Mouse (Mus musculus) neural tube, embryonic 11.5 days (tissue): ENCODE measurements around the gene Nkd1. TPM values are rescaled to one million over a fixed set of nuclear protein-coding genes. Genes with fewer than 3 reads are reported as not detected.

ENCODE experiments used
- ATAC-seq: fragments of 200-750 bp; cut with Nextera tagmentation; 2 replicates; pipeline ENCODE4 v1.8.0; 2017; ENCODE audit warnings: moderate number of reproducible peaks, mild to moderate bottlenecking, moderate TSS enrichment, moderate library complexity; ENCODE audit not compliant: insufficient read depth, low FRiP score, low TSS enrichment
- DNase-seq: peaks from one replicate; pipeline ENCODE4 v3.0.0-alpha.2; 2015; ENCODE audit warnings: low spot score
- H3K27ac ChIP-seq: fragments of 300-500 bp; sonication (generic); 2 replicates; pipeline ENCODE4 v1.5.1; 2014; ENCODE audit warnings: low read depth, mild to moderate bottlenecking, low read length
- H3K27me3 ChIP-seq: fragments of 300-500 bp; sonication (generic); 2 replicates; pipeline ENCODE4 v1.6.1; 2014; ENCODE audit warnings: mild to moderate bottlenecking, low read length, mixed read lengths; ENCODE audit not compliant: control insufficient read depth, insufficient read depth
- H3K36me3 ChIP-seq: fragments of 300-500 bp; sonication (generic); 2 replicates; pipeline ENCODE4 v1.6.1; 2014; ENCODE audit warnings: mild to moderate bottlenecking, low read length, moderate library complexity, mixed read lengths; ENCODE audit not compliant: control insufficient read depth, insufficient read depth
- H3K4me1 ChIP-seq: fragments of 300-500 bp; sonication (generic); 2 replicates; pipeline ENCODE4 v1.6.1; 2014; ENCODE audit warnings: low read length, mixed read lengths; ENCODE audit not compliant: control insufficient read depth, insufficient read depth
- H3K4me2 ChIP-seq: fragments of 300-500 bp; sonication (generic); 2 replicates; pipeline ENCODE4 v1.6.1; 2014; ENCODE audit warnings: low read depth, mild to moderate bottlenecking, moderate library complexity
- H3K4me3 ChIP-seq: fragments of 300-500 bp; sonication (generic); 2 replicates; pipeline ENCODE4 v1.5.1; 2014; ENCODE audit warnings: low read depth, low read length
- H3K9ac ChIP-seq: fragments of 300-500 bp; sonication (generic); 2 replicates; pipeline ENCODE4 v1.6.1; 2014; ENCODE audit warnings: mild to moderate bottlenecking, low read length
- H3K9me3 ChIP-seq: fragments of 300-500 bp; sonication (generic); 2 replicates; pipeline ENCODE4 v1.6.1; 2016; ENCODE audit warnings: low read length; ENCODE audit not compliant: control insufficient read depth
- WGBS: fragments of 180-500 bp; shearing (Covaris S2); extraction: QIAGEN DNeasy Blood & Tissue Kit; methylation state at CpG from one replicate; pipeline ENCODE4 v1.1.7; 2014; 5-methylcytosine and 5-hydroxymethylcytosine counted together
- polyA plus RNA-seq: library from polyadenylated mRNA; unstranded; fragments of >200 nt; fragmentation: Nextera tagmentation; extraction: Ambion mirVana; gene quantifications from 2 replicates; pipeline ENCODE4 v1.2.1, GENCODE M21; 2014

The Nkd1 gene
- polyA plus RNA-seq, 1 experiment from 2014 or later, result 64.7 TPM

DNA sequence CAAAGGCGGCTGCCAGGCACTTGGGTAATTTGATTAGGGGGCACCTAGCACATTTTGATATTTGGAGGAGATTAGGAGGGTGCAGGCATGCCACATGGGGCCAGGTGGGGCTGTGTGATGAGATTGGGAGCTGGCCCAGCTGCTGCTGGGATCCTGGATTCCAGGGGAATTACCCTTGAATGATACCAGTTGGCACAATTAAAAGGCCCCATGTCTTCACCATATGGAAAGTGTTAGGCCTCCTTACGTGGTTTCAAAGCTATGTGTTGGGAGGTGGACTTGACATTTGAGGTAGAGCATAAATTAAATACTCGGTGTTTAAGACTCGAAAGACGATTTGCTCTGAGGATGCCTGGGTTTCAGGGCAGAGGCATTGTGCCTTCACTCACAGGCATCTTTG, 5.1 kb downstream of the Nkd1 start:
- Histone ChIP-seq H3K4me2 (no peak overlapping the region), H3K9me3 (no peaks in the 10 kb centered on the region), H3K36me3 (no peaks in the 10 kb centered on the region; the same call in 1 of the 2 replicates), H3K27ac (no peak overlapping the region), H3K4me1 (peaks cover 29% of the 10 kb centered on the region), H3K9ac (no peak overlapping the region), H3K27me3 (no peaks in the 10 kb centered on the region), H3K4me3 (no peak overlapping the region)
- ATAC-seq, result no peak
- DNase-seq, result no peak
- 70% methylated on average over 5 of the region's 5 CpGs for WGBS

GRCm38 (mm10) chr8:88528186-88528585, 7.0 kb downstream of the Nkd1 start:
- Histone ChIP-seq H3K27ac (no peak overlapping the region), H3K4me2 (no peak overlapping the region), H3K4me1 (peaks cover 16% of the 10 kb centered on the region), H3K36me3 (peaks cover 2% of the 10 kb centered on the region), H3K9me3 (no peaks in the 10 kb centered on the region), H3K27me3 (no peaks in the 10 kb centered on the region), H3K4me3 (no peak overlapping the region), H3K9ac (no peak overlapping the region)
- ATAC-seq (no peak), DNase-seq (no peak)
- WGBS, result 75% methylated on average over 9 of the region's 9 CpGs

GRCm38 (mm10) chr8:88529798-88530197, 8.6 kb downstream of the Nkd1 start:
- no peak for DNase-seq

DNA sequence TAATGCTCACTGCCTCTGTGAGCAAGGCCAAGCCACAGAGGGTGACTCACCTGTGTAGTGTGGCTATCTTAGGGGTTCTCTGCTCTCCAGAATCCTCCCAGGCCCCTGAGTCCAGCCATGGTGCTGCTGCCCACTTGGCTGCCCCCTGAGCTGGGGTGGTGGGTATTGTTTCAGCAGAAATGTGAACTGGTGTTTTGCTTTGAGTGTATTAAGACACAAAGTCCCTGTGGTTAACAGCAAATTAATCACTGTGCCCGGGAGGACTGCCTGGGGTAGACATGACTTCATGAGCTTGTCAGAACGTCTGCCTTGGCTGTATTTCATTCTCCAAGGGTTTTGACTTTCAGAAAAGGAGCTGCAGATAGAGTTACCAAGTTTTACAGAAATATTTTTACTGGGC, 15.9 kb downstream of the Nkd1 start:
- Histone ChIP-seq H3K4me1 (no peaks in the 10 kb centered on the region; the same call in 1 of the 2 replicates), H3K27me3 (no peaks in the 10 kb centered on the region), H3K4me2 (no peak overlapping the region), H3K36me3 (peaks cover 2% of the 10 kb centered on the region; the same call in 1 of the 2 replicates), H3K27ac (no peak overlapping the region), H3K9ac (no peak overlapping the region), H3K9me3 (no peaks in the 10 kb centered on the region), H3K4me3 (no peak overlapping the region)
- DNase-seq (no peak), ATAC-seq (no peak)
- WGBS, result 34% methylated on average over 2 of the region's 2 CpGs

More at GRCm38 (mm10) chr8:88529798-88530197, 8.6 kb downstream of the Nkd1 start:
- H3K27ac ChIP-seq, result no peak overlapping the region
- no peak overlapping the region for H3K4me2 ChIP-seq
- H3K4me1 ChIP-seq, result 0 out of 2 replicates have a peak, but pooled peaks cover 3% of the 10 kb centered on the region
- H3K27me3 ChIP-seq, result no peaks in the 10 kb centered on the region
- H3K9ac ChIP-seq, result no peak overlapping the region
- H3K4me3 ChIP-seq, result no peak overlapping the region
- no peaks in the 10 kb centered on the region for H3K9me3 ChIP-seq
- no peak for ATAC-seq
- WGBS, result 88% methylated on average over 4 of the region's 4 CpGs
- H3K36me3 ChIP-seq, result peaks cover 2% of the 10 kb centered on the region

DNA sequence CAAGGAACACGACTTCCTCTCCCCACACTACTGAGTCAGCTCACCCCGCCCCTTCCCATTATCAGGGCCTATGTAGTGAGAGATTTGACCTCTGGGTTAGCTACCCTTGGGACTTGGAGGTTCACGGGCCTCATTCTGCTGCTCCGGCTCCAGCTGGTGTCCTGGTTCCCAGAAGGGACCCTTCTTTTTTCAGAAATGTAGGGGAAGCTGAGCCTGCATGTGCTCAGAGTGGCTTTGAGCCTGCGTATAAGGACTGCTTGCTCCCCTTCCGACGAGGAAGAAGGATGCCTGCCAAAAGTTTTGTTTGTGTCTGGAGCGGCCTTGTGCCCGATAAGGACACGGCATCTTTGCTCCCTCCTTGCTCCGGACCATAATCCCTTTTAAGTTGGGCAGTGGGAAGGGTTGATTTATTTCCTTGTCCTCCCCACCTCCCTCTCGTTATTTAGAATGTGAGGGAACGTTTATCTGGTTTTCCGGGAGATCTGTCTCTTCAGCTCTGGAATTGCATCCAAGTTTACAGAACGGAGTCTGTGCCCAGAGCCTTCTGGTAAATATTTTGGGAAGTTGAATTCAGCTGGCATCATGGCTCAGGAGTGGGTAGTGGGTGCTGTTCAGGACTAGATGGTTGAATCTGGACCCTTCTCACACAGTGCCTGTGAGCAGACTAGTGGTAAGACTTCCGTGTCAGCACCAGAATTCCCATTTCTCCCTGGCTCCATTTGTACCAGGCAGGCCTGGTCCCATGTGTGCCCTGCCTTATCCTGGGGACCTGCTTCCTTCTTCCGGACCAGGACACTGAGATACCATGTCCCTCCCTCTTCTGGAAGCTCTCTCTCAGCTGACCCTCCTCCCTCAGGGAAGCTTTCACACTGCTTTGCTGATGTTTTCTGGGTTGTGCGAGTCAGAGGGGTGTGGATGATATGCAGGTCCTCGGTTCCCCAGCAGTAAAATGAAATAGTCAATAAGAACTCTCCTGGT, 17.1 kb downstream of the Nkd1 start:
- ATAC-seq, result no peak
- Histone ChIP-seq H3K4me1 (no peaks in the 10 kb centered on the region; the same call in 1 of the 2 replicates), H3K4me3 (no peak overlapping the region), H3K9ac (no peak overlapping the region), H3K27ac (no peak overlapping the region), H3K9me3 (no peaks in the 10 kb centered on the region), H3K27me3 (no peaks in the 10 kb centered on the region), H3K4me2 (no peak overlapping the region), H3K36me3 (no peaks in the 10 kb centered on the region)
- 71% methylated on average over 19 of the region's 19 CpGs for WGBS
- peak; percentile 29 for DNase-seq

DNA sequence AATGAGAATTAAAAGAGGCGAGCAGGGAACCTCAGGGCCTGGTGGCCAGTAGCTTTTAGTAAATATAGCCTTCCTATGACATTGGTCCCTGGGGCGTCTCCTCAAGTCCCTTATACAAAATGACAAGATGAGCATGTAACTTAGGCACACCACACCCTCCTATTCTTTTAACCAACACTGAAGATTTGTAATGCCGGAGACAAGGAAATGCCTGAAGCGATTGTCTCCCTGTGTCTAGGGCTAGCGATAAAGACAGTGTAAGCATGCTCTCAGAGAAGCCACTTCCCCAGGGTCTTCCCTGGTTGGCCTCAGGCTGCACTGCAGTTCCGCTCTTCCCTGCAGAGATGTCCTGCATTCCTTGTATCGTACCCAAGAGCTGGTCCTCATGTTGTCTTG, 17.8 kb downstream of the Nkd1 start:
- ATAC-seq, result no peak
- Histone ChIP-seq H3K27me3 (no peaks in the 10 kb centered on the region), H3K4me3 (no peak overlapping the region), H3K9ac (no peak overlapping the region), H3K4me1 (no peaks in the 10 kb centered on the region; the same call in 1 of the 2 replicates), H3K27ac (no peak overlapping the region), H3K9me3 (no peaks in the 10 kb centered on the region), H3K4me2 (no peak overlapping the region), H3K36me3 (no peaks in the 10 kb centered on the region)
- DNase-seq, result no peak
- 87% methylated on average over 7 of the region's 7 CpGs for WGBS

DNA sequence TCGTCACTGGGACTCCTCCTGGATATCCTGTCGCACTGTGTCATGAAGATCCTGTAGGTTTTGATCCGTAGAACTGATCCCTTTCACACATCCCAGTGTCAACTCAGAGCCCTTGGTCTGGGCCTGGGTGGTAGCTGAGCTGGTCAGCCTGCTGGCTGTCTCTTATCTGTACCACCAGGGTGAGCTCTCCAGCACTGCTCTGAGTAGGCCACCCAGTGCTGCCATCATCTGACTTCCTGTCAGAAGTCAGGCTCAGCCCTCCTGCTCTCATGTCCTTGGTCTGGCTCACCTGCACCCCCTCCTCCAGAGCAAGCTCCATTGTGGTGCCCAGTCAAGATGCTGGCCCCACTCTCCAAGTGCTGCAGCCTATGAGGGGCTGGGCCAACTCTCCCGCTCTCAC, 18.8 kb downstream of the Nkd1 start:
- H3K9ac ChIP-seq, result no peak overlapping the region
- H3K4me1 ChIP-seq, result no peaks in the 10 kb centered on the region; the same call in 1 of the 2 replicates
- no peak overlapping the region for H3K4me3 ChIP-seq
- no peak for DNase-seq
- no peaks in the 10 kb centered on the region for H3K9me3 ChIP-seq
- H3K36me3 ChIP-seq, result no peaks in the 10 kb centered on the region
- no peaks in the 10 kb centered on the region for H3K27me3 ChIP-seq
- ATAC-seq, result no peak
- WGBS, result 89% methylated on average over 4 of the region's 4 CpGs
- H3K27ac ChIP-seq, result no peak overlapping the region
- H3K4me2 ChIP-seq, result no peak overlapping the region

DNA sequence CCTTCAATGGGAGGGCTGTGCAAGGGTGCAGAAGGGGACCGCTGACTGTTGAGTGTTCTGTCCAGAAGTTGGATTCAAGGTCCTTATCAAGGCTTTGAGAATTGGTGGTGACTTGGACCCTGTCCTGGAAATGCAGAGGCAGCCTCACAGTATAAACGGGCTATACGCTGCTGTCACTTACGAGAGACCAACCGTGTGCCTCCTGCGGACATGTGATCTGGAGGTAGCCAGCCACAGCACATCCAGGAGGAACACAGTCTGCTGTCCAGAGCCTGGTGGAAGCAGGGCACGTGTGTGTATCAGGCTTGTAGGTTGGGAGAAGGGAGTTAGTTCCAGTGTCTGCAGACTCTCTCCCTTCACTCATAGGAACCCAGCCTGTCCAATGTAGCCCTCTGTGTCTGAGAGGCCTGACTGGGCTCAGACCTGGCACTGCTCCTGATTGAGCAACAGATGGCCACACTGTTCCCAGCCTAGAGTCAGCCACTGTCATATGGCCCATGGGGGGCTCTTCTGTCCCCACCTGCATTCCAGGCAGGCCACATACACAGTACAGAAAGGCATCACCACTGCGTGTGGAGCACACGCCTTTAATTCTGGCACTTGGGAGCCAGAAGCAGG, 21.6 kb downstream of the Nkd1 start:
- no peak overlapping the region for H3K4me3 ChIP-seq
- H3K9me3 ChIP-seq, result no peaks in the 10 kb centered on the region
- H3K36me3 ChIP-seq, result no peaks in the 10 kb centered on the region; the same call in 1 of the 2 replicates
- ATAC-seq (no peak), DNase-seq (no peak)
- H3K4me2 ChIP-seq, result no peak overlapping the region
- no peak overlapping the region for H3K9ac ChIP-seq
- WGBS, result 90% methylated on average over 9 of the region's 9 CpGs
- no peaks in the 10 kb centered on the region; the same call in 1 of the 2 replicates for H3K4me1 ChIP-seq
- no peak overlapping the region for H3K27ac ChIP-seq
- no peaks in the 10 kb centered on the region for H3K27me3 ChIP-seq
